Mouse (Mus musculus): ENCODE measurements around the gene Cfap97d2. TPM values are rescaled to one million over a fixed set of nuclear protein-coding genes. Genes with fewer than 3 reads are reported as not detected.

Cfap97d2 gene
- total RNA-seq, 2 experiments from 2014 or later, result not detected

Other genes with a start within 250 kb of the Cfap97d2 start
- gene Gas6, start 211.4 kb upstream of the Cfap97d2 start, total RNA-seq (2021), result 100 to 1,000 TPM; 123 to 126 TPM
- not detected for gene 1700029H14Rik, start 143.4 kb upstream of the Cfap97d2 start, total RNA-seq (2021)
- gene Rasa3, start 28.3 kb upstream of the Cfap97d2 start, total RNA-seq (2021), result 10 to 100 TPM; 14.8 to 19.8 TPM
- gene Cdc16, start 51.8 kb downstream of the Cfap97d2 start, total RNA-seq (2021), result 10 to 100 TPM; 29.0 to 31.6 TPM
- 10 to 100 TPM in 1 of 2 experiments, 1 to 10 TPM in 1; 8.6 to 10.4 TPM for gene Upf3a, start 79.7 kb downstream of the Cfap97d2 start, total RNA-seq (2021)
- not detected for gene AF366264, start 132.5 kb downstream of the Cfap97d2 start, total RNA-seq (2021)
- 1 to 10 TPM; 7.2 to 7.3 TPM for gene Champ1, start 163.8 kb downstream of the Cfap97d2 start, total RNA-seq (2021)
- gene Coprs, start 184.4 kb downstream of the Cfap97d2 start, total RNA-seq (2021), result 10 to 100 TPM; 15.2 to 15.8 TPM